ENCODE assay signal across 18 mouse cellular contexts in the genomic region with DNA sequence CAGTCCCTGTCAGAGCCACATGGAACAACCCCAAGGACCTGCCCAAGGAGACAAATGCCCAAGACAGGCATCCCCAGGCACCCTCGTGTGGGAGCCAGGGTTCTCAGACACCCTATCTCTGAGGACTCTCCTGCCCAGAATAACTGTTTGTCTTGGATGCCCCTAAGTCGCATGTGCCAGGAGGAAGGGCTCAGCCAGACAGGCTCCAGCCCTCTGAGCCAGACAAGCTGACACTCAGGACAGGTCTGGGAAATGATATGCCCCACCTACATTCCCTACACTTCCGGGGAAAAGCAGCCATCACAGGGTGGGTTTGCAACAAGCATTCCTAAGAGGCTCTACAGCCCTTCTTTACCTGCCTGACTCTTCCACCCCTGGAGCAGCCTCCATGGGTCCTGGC. TPM values are rescaled to one million over a fixed set of nuclear protein-coding genes. Genes with fewer than 3 reads are reported as not detected.
DNase-seq lines count a peak whose midpoint lies in the region; ATAC-seq and TF ChIP-seq lines count a peak whose summit lies in the region.
"Had no signal": no experiment of that assay in that cellular context is flagged by ENCODE, and none has a peak within 500 bp of the region (broad histone marks: within the 10 kb centered on the region; RNA-seq: fewer than 3 reads in every experiment).

No protein-coding gene starts in this region.

- 0 out of 2 replicates have a peak overlapping the region, but pooled peaks have one; percentile 16 for H3K27ac ChIP-seq in heart, embryonic 16.5 days (ENCODE audit: low read length)
- H3K27ac ChIP-seq in liver, adult 2 months (replicated peaks; ENCODE audit: insufficient read depth, low read depth, low read length), result 0 out of 2 replicates have a peak overlapping the region, but pooled peaks have one; percentile 6
- no peak overlapping the region for H3K27ac ChIP-seq in liver, embryonic 12.5 days
- H3K27ac ChIP-seq in cortical plate, adult 2 months (ENCODE audit: insufficient read depth, low read length), result 0 out of 2 replicates have a peak overlapping the region, but pooled peaks have one; percentile 37
- H3K27ac ChIP-seq: embryonic facial prominence, embryonic 10.5 days; limb, embryonic 10.5 days; liver, embryonic 14.5 days had no signal

- no peak for TF ChIP-seq POLR2A in liver, adult 2 months (IDR thresholded peaks at IDR 0.05; ENCODE audit: extremely low read depth, insufficient read depth, low read length)
- no peak for TF ChIP-seq POLR2A in cortical plate, adult 2 months (IDR thresholded peaks at IDR 0.05; ENCODE audit: extremely low read depth, insufficient read depth, low read length)

- no peak overlapping the region for H3K4me3 ChIP-seq in heart, embryonic 16.5 days (ENCODE audit: low read length)
- H3K4me3 ChIP-seq in liver, adult 2 months (ENCODE audit: insufficient read depth, low read depth, low read length), result no peak overlapping the region
- no peak overlapping the region for H3K4me3 ChIP-seq in liver, embryonic 12.5 days
- no peak overlapping the region for H3K4me3 ChIP-seq in cortical plate, adult 2 months (ENCODE audit: insufficient read depth, low read length)
- H3K4me3 ChIP-seq: embryonic facial prominence, embryonic 10.5 days; erythroblast, embryonic 14.5 days; limb, embryonic 10.5 days; megakaryocyte, embryonic 14.5 days had no signal

- no peak for DNase-seq in heart, adult 8-10 months (ENCODE audit: low spot score)
- DNase-seq in liver, adult 2 months (ENCODE audit: extremely low read depth, low read depth, low spot score), result peak; percentile 87
- DNase-seq in left cerebral cortex, adult 11 months (ENCODE audit: low spot score), result no peak
- no peak for DNase-seq in retina, postnatal 1 day
- DNase-seq: adrenal gland, postnatal 25 days; heart, postnatal 36 days; layer of hippocampus, postnatal 36 days; thymus, adult 18-20 months had no signal

- H3K4me2 ChIP-seq in heart, embryonic 16.5 days (ENCODE audit: low read depth, low read length), result no peak overlapping the region
- H3K4me2 ChIP-seq in liver, embryonic 12.5 days, result no peak overlapping the region

- 0 out of 2 replicates have a peak, but pooled peaks have one; percentile 15 for ATAC-seq in heart, embryonic 16.5 days (replicated peaks; ENCODE audit: extremely low read depth, insufficient read depth, low FRiP score)
- no peak for ATAC-seq in liver, embryonic 12.5 days
- ATAC-seq: activated CD4-positive, CD25-positive, alpha-beta regulatory T cell, adult 4 months; forebrain, embryonic 16.5 days had no signal

- H3K79me2 ChIP-seq in liver, adult 2 months (ENCODE audit: control insufficient read depth, insufficient read depth, low read length), result no peaks in the 10 kb centered on the region

- H3K27me3 ChIP-seq in heart, embryonic 16.5 days (ENCODE audit: control insufficient read depth, insufficient read depth, low read length), result no peaks in the 10 kb centered on the region
- no peaks in the 10 kb centered on the region for H3K27me3 ChIP-seq in liver, adult 2 months (ENCODE audit: control insufficient read depth, insufficient read depth, low read length)
- H3K27me3 ChIP-seq in liver, embryonic 12.5 days (replicated peaks), result peaks cover 8% of the 10 kb centered on the region

- H3K4me1 ChIP-seq in heart, embryonic 16.5 days (ENCODE audit: control insufficient read depth, insufficient read depth, low read length), result peaks cover 22% of the 10 kb centered on the region
- peaks cover 18% of the 10 kb centered on the region for H3K4me1 ChIP-seq in liver, adult 2 months (ENCODE audit: control insufficient read depth, insufficient read depth, low read length)
- H3K4me1 ChIP-seq in liver, embryonic 12.5 days, result peaks cover 8% of the 10 kb centered on the region
- H3K4me1 ChIP-seq in cortical plate, adult 2 months (ENCODE audit: control insufficient read depth, insufficient read depth, low read length), result peaks cover 3% of the 10 kb centered on the region
- H3K4me1 ChIP-seq: megakaryocyte, embryonic 14.5 days had no signal

- TF ChIP-seq CTCF in liver, adult 2 months (IDR thresholded peaks at IDR 0.05; ENCODE audit: low read depth, low read length), result no peak
- no peak for TF ChIP-seq CTCF in cortical plate, adult 2 months (IDR thresholded peaks at IDR 0.05; ENCODE audit: extremely low read depth, insufficient read depth, low read length)

- 27% methylated on average over 3 of the region's 3 CpGs for WGBS in heart, embryonic 16.5 days
- 15% methylated on average over 3 of the region's 3 CpGs for WGBS in liver, adult 2 months
- 43% methylated on average over 3 of the region's 3 CpGs for WGBS in liver, embryonic 12.5 days (ENCODE audit: insufficient replicate concordance)

- no peaks in the 10 kb centered on the region for H3K9me3 ChIP-seq in heart, embryonic 16.5 days (replicated peaks; ENCODE audit: control insufficient read depth, low read length)
- no peaks in the 10 kb centered on the region for H3K9me3 ChIP-seq in liver, embryonic 12.5 days (replicated peaks)
- H3K9me3 ChIP-seq: embryonic facial prominence, embryonic 10.5 days; limb, embryonic 10.5 days; megakaryocyte, embryonic 14.5 days had no signal

- no peak overlapping the region for H3K9ac ChIP-seq in heart, embryonic 16.5 days (ENCODE audit: low read length)
- H3K9ac ChIP-seq in liver, adult 2 months (ENCODE audit: low read depth, low read length), result no peak overlapping the region
- no peak overlapping the region for H3K9ac ChIP-seq in liver, embryonic 12.5 days
- H3K9ac ChIP-seq: liver, embryonic 14.5 days had no signal

- peaks cover 12% of the 10 kb centered on the region for H3K36me3 ChIP-seq in heart, embryonic 16.5 days (ENCODE audit: control insufficient read depth, insufficient read depth)
- H3K36me3 ChIP-seq in liver, adult 2 months (ENCODE audit: control insufficient read depth, insufficient read depth, low read length), result peaks cover 2% of the 10 kb centered on the region; the same call in 1 of the 2 replicates
- no peaks in the 10 kb centered on the region for H3K36me3 ChIP-seq in liver, embryonic 12.5 days
- H3K36me3 ChIP-seq: limb, embryonic 10.5 days had no signal

RNA-seq across cellular contexts. Expression of a gene that starts 19.4 kb away (rescaled TPM):
- polyA plus RNA-seq in heart, embryonic 16.5 days (2015; fragmentation: Nextera tagmentation; extraction: Ambion mirVana), result 54.0 and 56.0 TPM in 2 replicates
- total RNA-seq in heart, adult 8-10 months (2022), result 10 to 100 TPM; 18.3 to 23.9 (median 20.6) TPM
- 2.8 and 3.2 TPM in 2 replicates for total RNA-seq in liver, adult 2 months (2014; rRNA removed)
- polyA plus RNA-seq in liver, adult 2 months (2012; rRNA removed), result 1.8 and 3.4 TPM in 2 replicates
- 1.9 and 2.8 TPM in 2 replicates for polyA plus RNA-seq in liver, embryonic 12.5 days (2016; fragmentation: Nextera tagmentation; extraction: Ambion mirVana)
- polyA plus RNA-seq in cortical plate, adult 2 months (2012; rRNA removed), result 29.4 and 30.0 TPM in 2 replicates
- polyA plus RNA-seq: activated CD4-positive, CD25-positive, alpha-beta regulatory T cell, adult 4 months had no signal
